Mouse (Mus musculus) myocyte (in vitro differentiated cells): ENCODE data around the gene Ttc7.

Source experiments
- CEBPB ChIP-seq: IDR thresholded peaks from 2 replicates; pipeline ENCODE4 v1.6.1; 2011; ENCODE audit warnings: mild to moderate bottlenecking, moderate library complexity; ENCODE audit not compliant: poor library complexity, insufficient read depth, severe bottlenecking
- E2F4 ChIP-seq: IDR thresholded peaks from one replicate; pipeline ENCODE4 v1.6.1; 2011; ENCODE audit warnings: mild to moderate bottlenecking, control low read depth, moderate library complexity; ENCODE audit not compliant: insufficient read depth
- MAX ChIP-seq: IDR thresholded peaks from one replicate; pipeline ENCODE4 v1.6.1; 2011; ENCODE audit warnings: low read depth, mild to moderate bottlenecking, control low read depth
- MYOD1 ChIP-seq, 3 experiments: IDR thresholded peaks; one replicate each; pipeline ENCODE4 v1.6.1; 2011; ENCODE audit warnings: control low read depth in 2 of 3, low read depth in 2 of 3, mild to moderate bottlenecking in 2 of 3, moderate library complexity in 1 of 3; ENCODE audit not compliant: insufficient read length in 2 of 3, control insufficient read depth in 1 of 3
- MYOG ChIP-seq, 3 experiments: IDR thresholded peaks; one replicate each; pipeline ENCODE4 v1.6.1; 2011; ENCODE audit warnings: control low read depth in 2 of 3, low read depth in 2 of 3, mild to moderate bottlenecking in 2 of 3; ENCODE audit not compliant: insufficient read length in 2 of 3, control insufficient read depth in 1 of 3, insufficient read depth in 1 of 3
- POLR2A ChIP-seq: IDR thresholded peaks from one replicate; pipeline ENCODE4 v1.6.1; 2011; ENCODE audit warnings: low read depth, mild to moderate bottlenecking, control low read depth, moderate library complexity; ENCODE audit not compliant: insufficient read length
- POLR2AphosphoS2 ChIP-seq: IDR thresholded peaks from one replicate; pipeline ENCODE4 v1.6.1; 2011; ENCODE audit warnings: low read depth, control low read depth; ENCODE audit not compliant: insufficient read length
- REST ChIP-seq: IDR thresholded peaks from one replicate; pipeline ENCODE4 v1.6.1; 2011; ENCODE audit warnings: mild to moderate bottlenecking, control low read depth, moderate library complexity; ENCODE audit not compliant: insufficient read depth, insufficient read length
- TCF12 ChIP-seq: IDR thresholded peaks from one replicate; pipeline ENCODE4 v1.6.1; 2011; ENCODE audit warnings: mild to moderate bottlenecking, control low read depth; ENCODE audit not compliant: poor library complexity, insufficient read depth, severe bottlenecking
- TCF3 ChIP-seq: IDR thresholded peaks from one replicate; pipeline ENCODE4 v1.6.1; 2011; ENCODE audit warnings: low read depth, control low read depth; ENCODE audit not compliant: insufficient read length
- USF1 ChIP-seq: IDR thresholded peaks from one replicate; pipeline ENCODE4 v1.6.1; 2011; ENCODE audit warnings: low read depth, mild to moderate bottlenecking, control low read depth, moderate library complexity

- TF ChIP-seq REST (no peak), POLR2AphosphoS2 (no peak), POLR2A (no peak), TCF12 (no peak), USF1 (no peak), MYOG (IDR thresholded peaks at IDR 0.05; ENCODE audit: control insufficient read depth in 1 of 3, insufficient read depth in 1 of 3, insufficient read length in 2 of 3, low read depth in 2 of 3) (no peak), MAX (no peak), E2F4 (no peak), CEBPB (no peak), MYOD1 (IDR thresholded peaks at IDR 0.05; ENCODE audit: control insufficient read depth in 1 of 3, insufficient read length in 2 of 3, low read depth in 2 of 3) (no peak), TCF3 (no peak)
Observed at GRCm38 (mm10) chr17:87263401-87263800, 19.3 kb upstream of the Ttc7 start.
